Mouse (Mus musculus) small intestine, adult 2 months (tissue): ENCODE results near the gene Pkhd1.

Experiments used
- CTCF ChIP-seq: fragments of 200-500 bp; IDR thresholded peaks from 2 replicates; pipeline ENCODE4 v1.5.1; 2012; ENCODE audit warnings: low read depth, mild to moderate bottlenecking, control low read depth, inconsistent platforms, low read length, moderate library complexity, mixed read lengths; ENCODE audit not compliant: insufficient replicate concordance, insufficient read length; ENCODE audit errors: extremely low read depth
- POLR2A ChIP-seq: fragments of 200-500 bp; IDR thresholded peaks from 2 replicates; pipeline ENCODE4 v1.6.1; 2012; ENCODE audit warnings: low read depth, mild to moderate bottlenecking, control low read depth, inconsistent platforms, low read length, moderate library complexity

- TF ChIP-seq CTCF (no peak), POLR2A (no peak)
Measured at GRCm38 (mm10) chr1:20653513-20654506, 35.9 kb upstream of the Pkhd1 start.
